Mouse (Mus musculus): ENCODE results near the gene Dcaf15.

The Dcaf15 gene

DNA sequence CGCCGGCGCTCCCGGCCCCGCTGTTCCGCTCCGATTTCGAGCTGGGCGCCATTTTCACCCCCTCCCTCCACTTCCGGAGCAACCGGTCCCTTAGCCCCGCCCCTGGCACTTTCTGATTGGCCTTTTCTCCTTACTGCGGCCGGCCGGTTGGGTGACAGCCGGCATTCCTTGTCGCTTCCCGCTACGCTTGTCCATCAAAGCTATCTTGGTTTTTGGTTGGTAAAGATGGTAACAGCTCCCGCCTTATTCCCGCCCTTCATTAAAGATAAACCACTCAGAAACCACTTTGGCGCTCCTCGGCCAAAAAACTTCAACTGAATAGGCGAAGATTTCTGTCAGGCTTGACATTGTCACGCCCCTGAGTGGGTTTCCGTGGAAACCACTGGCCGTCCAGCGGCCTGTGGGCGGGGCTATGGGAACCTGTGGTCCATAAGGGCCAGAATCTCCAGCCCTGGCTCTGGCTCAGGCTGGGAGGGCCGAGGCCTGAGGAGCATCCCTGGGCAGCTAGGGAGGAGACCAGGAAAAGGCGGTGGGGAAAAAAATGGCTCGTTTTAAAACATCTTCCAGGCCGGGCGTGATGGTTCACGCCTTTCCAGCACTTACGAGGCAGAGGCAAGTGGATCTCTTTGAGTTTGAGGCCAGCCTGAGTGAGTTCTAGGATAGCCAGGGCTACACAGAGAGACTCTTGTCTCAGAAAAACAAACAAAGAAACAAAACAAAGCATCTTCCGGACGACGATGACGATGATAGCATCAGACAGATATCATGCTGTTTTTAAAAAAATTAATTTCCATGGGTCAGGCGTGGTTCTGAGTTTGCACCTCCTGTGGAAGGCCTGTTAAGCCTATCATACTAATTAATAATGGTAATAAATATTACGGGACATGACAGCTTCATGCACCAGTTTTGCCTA lies at the start of gene Dcaf15:
Gene Dcaf15 (minus strand): TSS at position 72 of the 913 bp plus-strand sequence.
- peak; percentile 97 for DNase-seq (ENCODE audit: low spot score in 2 of 2)

DNA sequence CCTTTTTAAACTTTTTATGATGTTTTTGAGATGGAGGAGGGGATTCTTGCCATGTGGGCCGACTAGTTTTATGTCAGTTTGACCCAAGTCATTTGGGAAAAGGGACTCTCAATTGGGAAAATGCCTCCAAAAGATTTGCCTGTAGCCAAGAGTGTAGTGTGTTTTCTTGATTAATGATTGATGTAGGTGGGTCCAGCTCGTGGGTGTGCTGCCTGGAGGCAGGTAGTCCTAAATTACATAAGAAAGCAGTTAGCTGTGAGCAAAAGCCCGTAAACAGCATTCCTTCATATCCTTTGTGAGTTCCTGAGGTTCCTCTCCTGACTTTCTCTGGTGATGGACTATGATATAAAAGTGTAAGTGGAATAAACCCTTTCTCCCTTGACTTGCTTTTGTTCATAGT lies 44.6 kb upstream of the Dcaf15 start:
- DNase-seq (ENCODE audit: low spot score in 2 of 2), result no peak

DNA sequence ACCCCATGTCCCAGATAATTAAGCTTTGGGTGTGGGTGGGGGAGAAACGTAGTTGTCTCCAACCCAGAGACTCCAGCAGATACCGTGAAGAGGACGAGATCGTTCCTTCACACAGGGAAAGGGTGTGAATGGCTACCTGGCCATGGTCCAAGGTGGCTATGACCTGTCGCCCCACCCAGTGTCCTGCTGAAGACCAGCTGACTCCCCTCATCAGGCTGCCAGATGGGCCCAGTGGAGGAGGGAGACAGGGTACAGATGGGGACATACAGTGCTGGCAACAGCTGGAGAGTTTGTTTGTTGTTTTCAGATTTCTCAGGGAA lies 43.9 kb upstream of the Dcaf15 start:
- DNase-seq (ENCODE audit: low spot score in 2 of 2), result no peak

- DNase-seq (ENCODE audit: low spot score in 2 of 2), result peak; percentile 93
These were observed 43.4 kb upstream of the Dcaf15 start, which contains the start of the genes Cc2d1a and 4930432K21Rik for GRCm38 (mm10) chr8:84147769-84148530. Gene Cc2d1a, minus strand, starts transcription at chr8:84147936. Gene 4930432K21Rik, plus strand, starts transcription at chr8:84148025.

GRCm38 (mm10) chr8:84147324-84147766 lies 42.8 kb upstream of the Dcaf15 start:
- no peak for DNase-seq (ENCODE audit: low spot score in 2 of 2)

DNA sequence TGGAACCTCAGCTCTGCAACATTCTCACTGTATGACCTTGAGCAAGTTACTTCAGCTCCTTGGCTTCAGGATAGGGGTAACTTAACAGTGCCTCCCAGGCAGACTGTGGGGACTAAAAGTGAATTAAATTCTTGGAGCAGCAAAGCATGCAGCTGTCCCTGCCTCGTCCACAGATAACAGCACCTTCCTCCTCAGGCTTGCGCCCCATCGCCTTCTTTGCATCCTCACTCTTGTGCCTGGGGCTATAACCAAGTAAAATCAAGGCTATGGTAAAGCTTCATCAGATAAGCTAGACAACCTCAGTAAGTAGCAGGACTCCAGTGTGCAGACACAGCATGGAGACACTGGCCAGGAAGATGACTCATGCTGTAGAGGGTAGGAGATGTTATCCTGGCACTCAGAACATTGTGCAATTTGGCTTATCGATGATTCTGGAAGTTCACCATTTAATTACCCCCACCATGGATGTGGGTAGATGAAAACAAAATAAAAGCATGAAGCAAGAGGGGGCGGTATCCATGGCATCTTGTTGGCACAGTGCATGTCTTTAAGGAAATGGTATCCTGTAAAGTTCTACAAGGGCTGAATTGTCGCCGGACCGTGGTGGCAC lies 40.2 kb upstream of the Dcaf15 start:
- no peak for DNase-seq (ENCODE audit: low spot score in 2 of 2)

DNA sequence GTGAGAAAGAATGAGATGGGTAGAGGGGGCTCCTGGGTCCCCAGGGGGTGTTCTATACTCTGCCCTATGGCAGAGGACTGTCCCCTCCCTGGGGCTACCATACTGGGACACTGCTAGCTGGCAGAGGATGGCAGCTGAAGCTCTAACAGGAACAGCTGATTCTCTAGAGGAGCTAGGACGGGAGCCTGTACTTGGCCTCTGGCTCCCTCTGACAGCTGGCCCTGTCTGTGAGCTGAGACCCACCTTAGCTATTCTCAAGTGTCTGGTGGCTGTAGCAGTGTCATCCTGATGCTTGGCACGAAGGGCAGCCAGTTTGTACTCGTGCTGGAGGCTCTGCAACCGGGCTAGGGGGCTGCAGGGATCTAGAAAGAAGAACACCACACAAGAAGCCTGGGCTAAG lies 36.3 kb upstream of the Dcaf15 start:
- DNase-seq (ENCODE audit: low spot score in 2 of 2), result no peak

GRCm38 (mm10) chr8:84137848-84138247 lies 33.3 kb upstream of the Dcaf15 start:
- no peak for DNase-seq (ENCODE audit: low spot score in 2 of 2)

GRCm38 (mm10) chr8:84132225-84132624 lies 27.7 kb upstream of the Dcaf15 start:
- no peak for DNase-seq (ENCODE audit: low spot score in 2 of 2)

GRCm38 (mm10) chr8:84130806-84131205 lies 26.2 kb upstream of the Dcaf15 start:
- no peak for DNase-seq (ENCODE audit: low spot score in 2 of 2)

GRCm38 (mm10) chr8:84128277-84128676 lies 23.7 kb upstream of the Dcaf15 start:
- no peak for DNase-seq (ENCODE audit: low spot score in 2 of 2)

DNA sequence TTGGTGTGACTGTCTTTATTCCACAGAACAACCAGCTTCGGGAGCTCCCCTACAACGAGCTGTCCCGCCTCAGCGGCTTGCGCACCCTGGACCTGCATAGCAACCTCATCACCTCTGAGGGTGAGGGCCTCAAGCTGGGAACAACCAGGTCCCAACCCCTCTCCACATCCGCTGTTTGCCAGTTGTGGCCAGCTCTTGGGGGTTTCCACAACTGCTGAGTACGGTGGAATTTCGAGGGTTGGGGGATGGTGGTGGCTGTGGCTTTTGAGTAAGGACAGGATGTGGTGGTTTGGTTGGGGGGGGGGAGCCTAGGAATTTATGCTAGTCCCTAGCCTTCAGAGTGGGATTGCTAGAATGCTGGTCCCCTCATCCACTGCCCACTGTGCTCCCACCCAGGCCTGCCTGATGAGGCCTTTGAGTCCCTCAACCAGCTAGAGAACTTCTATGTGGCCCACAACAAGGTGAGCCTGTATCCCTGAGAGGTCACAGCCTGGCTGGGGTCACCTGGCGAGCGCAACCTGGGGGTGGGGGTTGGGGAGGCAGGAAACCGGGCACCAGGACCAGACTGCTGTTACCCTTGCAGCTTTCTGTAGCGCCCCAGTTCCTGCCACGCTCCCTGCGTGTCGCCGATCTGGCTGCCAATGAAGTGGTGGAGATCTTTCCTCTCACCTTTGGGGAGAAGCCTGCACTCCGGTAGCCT lies 22.8 kb upstream of the Dcaf15 start:
- DNase-seq (ENCODE audit: low spot score in 2 of 2), result no peak

DNA sequence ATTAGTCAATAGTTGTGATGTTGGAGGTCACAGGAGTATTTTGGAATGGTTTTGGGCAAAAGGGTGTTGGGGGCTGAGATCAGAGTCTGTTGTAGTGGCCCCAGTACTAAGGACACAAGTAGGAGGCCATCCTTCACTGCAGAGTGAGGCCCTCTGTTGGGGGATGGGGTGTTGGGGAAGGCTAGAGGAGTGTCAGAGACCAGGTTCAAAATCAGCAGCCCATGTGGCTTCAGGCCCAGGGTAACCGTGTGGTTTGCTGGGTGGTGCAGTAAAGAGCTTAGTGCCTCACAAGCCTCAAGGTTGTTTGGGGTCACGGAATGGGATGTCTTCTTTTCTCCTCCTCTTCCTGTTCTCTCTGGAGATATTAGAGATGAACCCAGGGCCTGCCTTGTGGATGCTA lies 22.2 kb upstream of the Dcaf15 start:
- DNase-seq (ENCODE audit: low spot score in 2 of 2), result no peak

GRCm38 (mm10) chr8:84125656-84126055 lies 21.1 kb upstream of the Dcaf15 start, which contains the start of gene Podnl1:
Gene Podnl1, plus strand, starts transcription at chr8:84125989.
- no peak for DNase-seq (ENCODE audit: low spot score in 2 of 2)

- DNase-seq (ENCODE audit: low spot score in 2 of 2), result no peak
These were observed 17.6 kb upstream of the Dcaf15 start for GRCm38 (mm10) chr8:84122151-84122550.

GRCm38 (mm10) chr8:84115646-84116045 lies 11.1 kb upstream of the Dcaf15 start:
- no peak for DNase-seq (ENCODE audit: low spot score in 2 of 2)

GRCm38 (mm10) chr8:84106216-84107040 lies 1.9 kb upstream of the Dcaf15 start:
- no peak for DNase-seq (ENCODE audit: low spot score in 2 of 2)

DNA sequence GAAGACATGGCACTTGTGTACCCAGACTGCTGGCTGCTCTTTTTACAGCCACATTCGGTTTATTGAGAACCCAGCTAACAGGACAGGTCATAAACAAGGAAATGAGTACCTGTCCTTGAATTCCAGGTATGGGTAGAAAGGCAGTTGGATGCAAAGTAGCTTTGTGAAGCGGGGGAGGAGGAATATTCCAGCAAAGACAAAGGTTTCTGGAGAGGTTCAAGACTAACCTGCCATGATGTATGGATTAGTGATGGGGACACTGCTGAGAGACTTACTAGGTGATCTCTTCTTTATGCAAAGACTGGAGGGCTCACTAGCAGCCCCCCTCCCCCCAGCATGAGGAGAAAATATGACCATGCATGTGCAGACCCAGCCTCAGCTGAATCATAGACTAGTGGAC lies 1.1 kb upstream of the Dcaf15 start:
- DNase-seq (ENCODE audit: low spot score in 2 of 2), result peak in 1 of 2 experiments; percentile 5

DNA sequence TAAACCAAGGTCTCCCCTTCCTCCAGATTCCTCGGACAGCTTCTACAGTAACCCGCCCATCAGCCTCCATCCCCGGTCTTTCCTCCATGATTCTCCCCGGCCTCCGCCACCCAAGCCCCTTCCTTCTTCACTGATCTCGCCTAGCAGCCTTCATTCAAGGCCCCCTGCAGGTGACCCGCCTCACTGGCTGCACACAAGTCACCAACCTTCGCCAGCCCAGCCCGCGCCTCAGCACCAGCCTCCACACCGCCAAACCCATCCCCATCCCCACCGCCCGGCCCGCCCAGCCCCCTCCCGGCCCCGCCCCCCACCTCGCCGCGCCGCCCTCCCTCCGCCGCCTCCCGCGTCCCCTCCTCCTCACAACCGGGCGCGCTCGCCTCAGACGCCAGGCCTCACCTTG lies 347 bp downstream of the Dcaf15 start:
- peak in 1 of 2 experiments; percentile 68 for DNase-seq (ENCODE audit: low spot score in 2 of 2)

GRCm38 (mm10) chr8:84103601-84104000 lies 967 bp downstream of the Dcaf15 start:
- peak in 1 of 2 experiments; percentile 13 for DNase-seq (ENCODE audit: low spot score in 2 of 2)
